Mouse (Mus musculus) monocyte, adult 5-6 weeks (primary cell): ENCODE results near the gene Olfr1426. TPM values are rescaled to one million over a fixed set of nuclear protein-coding genes. Genes with fewer than 3 reads are reported as not detected.
"Not testable (repeated sequence)": the region's sequence is repeated elsewhere in the genome, so short reads cannot be mapped to it uniquely, and the experiment has no call there.

Experiments
- ATAC-seq: fragments of 153-309, 156-312 bp; replicated peaks from 2 replicates; pipeline ENCODE4 v1.8.0; 2017; ENCODE audit warnings: mild to moderate bottlenecking; ENCODE audit not compliant: low TSS enrichment, insufficient number of reproducible peaks, severe bottlenecking, poor library complexity, low FRiP score
- total RNA-seq: library from RNA; stranded (forward); fragments of 200-1000, 200-491, 200-594 nt; gene quantifications from 3 replicates; pipeline ENCODE4 v1.2.3, GENCODE M21; 2017

Gene Olfr1426
- total RNA-seq, result not detected in 3 replicates

GRCm38 (mm10) chr19:12091913-12092312 is at the start of gene Olfr1426:
Olfr1426 (minus strand) TSS chr19:12092013.
- ATAC-seq, result no peak

GRCm38 (mm10) chr19:12134289-12134688 is 42.5 kb upstream of the Olfr1426 start:
- ATAC-seq, result no peak

- no peak for ATAC-seq
Measured at GRCm38 (mm10) chr19:12123103-12123502, 31.3 kb upstream of the Olfr1426 start, which contains the start of gene Olfr76. Olfr76 (minus strand) TSS chr19:12123203.

- no peak for ATAC-seq
Measured at GRCm38 (mm10) chr19:12116464-12116863, 24.7 kb upstream of the Olfr1426 start.

GRCm38 (mm10) chr19:12115797-12116196 is 24.0 kb upstream of the Olfr1426 start, which contains the start of gene Olfr1428:
Olfr1428 (minus strand) TSS chr19:12115897.
- no peak for ATAC-seq

GRCm38 (mm10) chr19:12113807-12114206 is 22.0 kb upstream of the Olfr1426 start:
- no peak for ATAC-seq

- no peak for ATAC-seq
Measured at GRCm38 (mm10) chr19:12104541-12104940, 12.7 kb upstream of the Olfr1426 start.

GRCm38 (mm10) chr19:12103234-12103633 is 11.4 kb upstream of the Olfr1426 start, which contains the start of gene Olfr1427:
Olfr1427 (minus strand) TSS chr19:12103334.
- ATAC-seq, result no peak

GRCm38 (mm10) chr19:12077631-12078030 is 14.2 kb downstream of the Olfr1426 start, which contains the start of gene Olfr1425:
Olfr1425 (minus strand) TSS chr19:12077731.
- ATAC-seq, result not testable (repeated sequence)

GRCm38 (mm10) chr19:12069546-12069945 is 22.3 kb downstream of the Olfr1426 start:
- not testable (repeated sequence) for ATAC-seq

GRCm38 (mm10) chr19:12067806-12068205 is 24.0 kb downstream of the Olfr1426 start:
- ATAC-seq, result not testable (repeated sequence)

GRCm38 (mm10) chr19:12062582-12062981 is 29.2 kb downstream of the Olfr1426 start, which contains the start of gene Olfr1424:
Olfr1424 (minus strand) TSS chr19:12062682.
- ATAC-seq, result not testable (repeated sequence)

GRCm38 (mm10) chr19:12043163-12043562 is 48.6 kb downstream of the Olfr1426 start:
- no peak for ATAC-seq

- no peak for ATAC-seq
Measured at GRCm38 (mm10) chr19:12041217-12041616, 50.6 kb downstream of the Olfr1426 start, which contains the start of gene Olfr1423. Olfr1423 (minus strand) TSS chr19:12041317.

- ATAC-seq, result no peak
Measured at GRCm38 (mm10) chr19:12037727-12038126, 54.1 kb downstream of the Olfr1426 start.

Other genes with a start within 250 kb of the Olfr1426 start
- not detected in 3 replicates for gene Olfr1418, start 230.9 kb downstream of the Olfr1426 start, total RNA-seq
- gene Olfr1419, start 216.9 kb downstream of the Olfr1426 start, total RNA-seq, result not detected in 3 replicates
- gene Olfr1420, start 205.4 kb downstream of the Olfr1426 start, total RNA-seq, result not detected in 3 replicates
- gene Patl1, start 179.6 kb downstream of the Olfr1426 start, total RNA-seq, result 15.1 to 24.9 TPM (median 16.0 TPM) in 3 replicates
- gene Osbp, start 126.1 kb downstream of the Olfr1426 start, total RNA-seq, result 22.1 to 45.4 TPM (median 25.4 TPM) in 3 replicates
- gene Olfr1423, start 50.7 kb downstream of the Olfr1426 start, total RNA-seq, result 0.11 TPM in 1 of 3 replicates, not detected in the others
- 1.4 TPM in 1 of 3 replicates, not detected in the others for gene Olfr1424, start 29.3 kb downstream of the Olfr1426 start, total RNA-seq
- not detected in 3 replicates for gene Olfr1425, start 14.3 kb downstream of the Olfr1426 start, total RNA-seq
- not detected in 3 replicates for gene Olfr1427, start 11.3 kb upstream of the Olfr1426 start, total RNA-seq
- not detected in 3 replicates for gene Olfr1428, start 23.9 kb upstream of the Olfr1426 start, total RNA-seq
- not detected in 3 replicates for gene Olfr76, start 31.2 kb upstream of the Olfr1426 start, total RNA-seq
- not detected in 3 replicates for gene Olfr1555-ps1, start 78.1 kb upstream of the Olfr1426 start, total RNA-seq
- gene Olfr1431, start 108.6 kb upstream of the Olfr1426 start, total RNA-seq, result not detected in 3 replicates
- not detected in 3 replicates for gene Olfr1432, start 140.6 kb upstream of the Olfr1426 start, total RNA-seq
- gene Olfr262, start 149.6 kb upstream of the Olfr1426 start, total RNA-seq, result not detected in 3 replicates
- not detected in 3 replicates for gene Olfr235, start 169.0 kb upstream of the Olfr1426 start, total RNA-seq
- not detected in 3 replicates for gene Olfr1434, start 187.8 kb upstream of the Olfr1426 start, total RNA-seq
- not detected in 3 replicates for gene Olfr1436, start 207.1 kb upstream of the Olfr1426 start, total RNA-seq
- gene Olfr1437, start 233.1 kb upstream of the Olfr1426 start, total RNA-seq, result not detected in 3 replicates
- not detected in 3 replicates for gene Olfr1438-ps1, start 243.9 kb upstream of the Olfr1426 start, total RNA-seq